Mouse (Mus musculus): ENCODE measurements at regions not wholly inside any gene's neighbourhood (a gene's known extent, or its start where the extent isn't known, plus 50 kb on each side); places are given as distances from the start of the nearest gene placed in this dataset.

DNA sequence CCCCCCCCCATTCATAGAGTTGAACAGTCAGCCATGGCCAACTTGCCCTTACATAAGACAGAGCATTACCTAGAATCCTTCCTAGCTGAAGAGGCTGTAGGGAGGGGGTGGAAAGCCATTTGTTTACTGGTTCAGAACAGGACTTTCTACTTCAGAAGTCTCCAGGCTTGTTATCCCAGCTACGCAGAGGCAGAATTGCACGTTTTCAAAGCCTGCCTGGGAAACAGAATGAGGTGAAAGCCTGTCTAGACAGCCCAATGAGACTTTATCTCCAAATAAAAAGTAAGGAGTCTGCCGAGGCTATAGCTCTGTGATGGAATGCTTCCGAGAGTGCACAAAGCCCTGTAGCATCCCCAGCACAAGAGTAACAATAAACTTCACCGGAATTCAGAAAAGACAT lies 71.1 kb upstream of the Irf2bp2 start:
- DNase-seq (ENCODE audit: low spot score in 2 of 2): no peak

DNA sequence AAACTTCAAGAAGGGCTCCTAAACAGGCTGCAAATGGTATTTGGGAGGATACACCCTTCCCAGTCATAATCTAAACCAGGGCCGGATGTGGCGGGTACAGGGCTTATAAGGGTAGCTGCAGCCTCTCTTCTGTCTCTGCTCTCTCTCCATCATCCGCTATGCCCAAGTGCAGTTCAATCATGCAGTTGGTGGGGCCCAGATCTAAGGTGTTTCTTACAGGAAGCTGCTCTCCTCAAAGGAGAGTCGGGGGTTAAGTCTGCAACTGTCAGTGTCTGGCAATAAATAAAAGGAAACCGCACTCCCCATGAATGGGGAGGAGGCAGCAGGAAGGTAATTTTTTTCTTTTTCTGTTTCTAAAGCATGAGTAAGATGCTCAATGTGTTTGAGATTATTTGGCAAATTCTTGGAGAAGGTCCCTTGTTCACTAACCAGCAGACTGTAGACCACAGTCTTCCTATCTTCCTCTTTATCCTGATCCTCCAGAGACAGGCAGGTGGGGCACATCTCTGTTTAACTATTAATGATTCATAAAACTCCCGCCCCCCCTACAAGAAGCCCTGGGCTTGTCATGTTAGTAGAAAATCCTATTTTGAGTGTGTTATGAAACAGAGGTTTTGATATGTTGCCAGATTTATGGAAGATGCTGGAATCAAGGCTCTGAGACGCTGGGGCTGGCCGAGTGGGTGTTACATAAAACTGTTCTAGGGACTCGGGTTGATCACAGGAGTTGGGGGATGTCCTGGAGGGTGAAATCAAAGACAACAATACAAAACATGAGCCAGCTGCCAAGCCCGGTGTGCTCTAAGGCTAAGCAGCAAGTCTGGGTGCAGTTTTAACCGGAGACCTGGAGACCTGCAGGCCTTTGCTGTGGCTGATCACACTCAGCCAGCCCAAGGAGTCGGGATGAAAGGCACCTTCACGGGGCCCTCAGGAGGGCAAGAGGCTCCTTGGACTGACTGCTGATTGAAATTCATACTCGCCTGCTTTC lies 69.3 kb upstream of the Irf2bp2 start:
- DNase-seq (ENCODE audit: low spot score in 2 of 2): no peak

DNA sequence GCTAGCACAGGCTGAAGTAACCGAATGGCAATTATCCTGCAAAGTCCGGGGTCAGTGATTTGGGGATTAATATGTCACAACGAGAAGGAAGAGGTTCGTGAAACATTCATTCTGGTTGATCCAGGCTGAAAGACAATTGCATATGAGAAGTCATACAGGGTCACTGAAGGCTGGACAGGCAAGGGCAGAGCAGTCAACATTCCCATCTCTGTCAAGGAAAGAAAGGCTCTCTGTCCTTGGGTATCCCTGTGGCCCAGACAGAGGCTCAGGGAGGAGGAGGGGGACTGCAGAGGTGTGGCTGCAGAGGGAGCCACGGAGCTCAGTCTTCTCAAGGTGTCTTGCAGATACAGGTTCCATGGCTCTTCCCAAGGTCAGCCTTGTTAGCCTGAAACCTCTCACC lies 68.4 kb upstream of the Irf2bp2 start:
- DNase-seq (ENCODE audit: low spot score in 2 of 2): no peak

DNA sequence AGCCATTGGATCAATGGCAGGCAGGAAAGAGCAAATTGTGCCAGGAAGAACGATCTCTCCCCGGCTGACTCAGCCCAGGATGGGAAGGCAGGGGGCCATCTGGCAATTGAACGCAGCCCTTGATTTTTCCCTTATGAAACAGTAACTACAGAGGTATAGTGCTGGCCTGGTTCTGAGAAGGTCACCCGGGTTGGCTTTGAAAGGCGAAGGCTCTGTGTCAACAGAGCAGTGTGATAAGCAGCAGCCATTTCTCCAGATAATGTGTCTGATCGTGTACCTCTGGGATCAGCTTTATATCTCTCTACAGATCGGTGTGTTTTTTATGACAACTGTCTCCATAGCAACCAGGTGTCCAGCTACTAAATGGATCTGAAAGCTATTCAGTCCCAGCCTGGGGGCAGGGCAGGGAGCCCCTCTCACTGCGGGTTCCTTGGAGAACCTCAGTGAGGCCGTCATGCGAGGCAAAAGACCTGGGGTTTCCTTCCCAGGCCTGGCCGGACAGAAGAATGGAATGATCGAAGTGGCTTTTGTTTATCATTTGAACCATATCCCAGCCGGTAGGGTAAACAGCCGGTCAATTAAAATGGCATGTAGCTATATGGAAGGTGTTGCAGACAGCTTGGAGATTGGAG lies 67.8 kb upstream of the Irf2bp2 start:
- no peak for DNase-seq (ENCODE audit: low spot score in 2 of 2)

DNA sequence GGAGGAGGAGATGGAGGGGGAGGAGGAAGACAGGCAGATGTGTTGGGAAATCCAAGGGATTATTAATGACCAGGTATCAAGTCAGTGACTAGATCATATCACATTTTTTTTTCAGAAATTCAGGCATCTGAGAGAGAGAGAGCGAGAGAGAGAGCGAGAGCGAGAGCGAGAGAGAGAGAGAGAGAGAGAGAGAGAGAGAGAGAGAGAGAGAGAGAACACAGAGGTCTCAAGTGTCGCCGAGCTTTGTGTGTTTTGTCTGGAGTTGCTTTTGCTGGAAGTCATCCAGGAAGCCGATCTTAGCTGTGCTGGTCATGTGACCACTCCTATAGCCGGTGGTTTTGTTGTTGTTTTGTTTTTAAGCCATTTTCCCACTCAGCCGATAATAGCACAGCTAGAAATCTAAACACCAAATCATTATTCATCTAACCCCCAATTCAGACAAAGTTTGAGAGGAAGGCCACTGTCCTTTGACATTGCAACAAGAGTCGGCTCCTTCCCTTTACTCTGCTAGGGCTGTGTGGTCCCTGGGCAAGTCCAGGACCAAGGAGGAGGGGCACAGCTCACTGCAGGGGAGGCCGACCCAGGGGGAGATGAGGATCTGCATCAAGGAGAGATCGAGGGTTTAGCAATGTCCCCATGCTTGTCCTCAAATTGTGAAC lies 67.0 kb upstream of the Irf2bp2 start:
- DNase-seq (ENCODE audit: low spot score in 2 of 2): no peak

DNA sequence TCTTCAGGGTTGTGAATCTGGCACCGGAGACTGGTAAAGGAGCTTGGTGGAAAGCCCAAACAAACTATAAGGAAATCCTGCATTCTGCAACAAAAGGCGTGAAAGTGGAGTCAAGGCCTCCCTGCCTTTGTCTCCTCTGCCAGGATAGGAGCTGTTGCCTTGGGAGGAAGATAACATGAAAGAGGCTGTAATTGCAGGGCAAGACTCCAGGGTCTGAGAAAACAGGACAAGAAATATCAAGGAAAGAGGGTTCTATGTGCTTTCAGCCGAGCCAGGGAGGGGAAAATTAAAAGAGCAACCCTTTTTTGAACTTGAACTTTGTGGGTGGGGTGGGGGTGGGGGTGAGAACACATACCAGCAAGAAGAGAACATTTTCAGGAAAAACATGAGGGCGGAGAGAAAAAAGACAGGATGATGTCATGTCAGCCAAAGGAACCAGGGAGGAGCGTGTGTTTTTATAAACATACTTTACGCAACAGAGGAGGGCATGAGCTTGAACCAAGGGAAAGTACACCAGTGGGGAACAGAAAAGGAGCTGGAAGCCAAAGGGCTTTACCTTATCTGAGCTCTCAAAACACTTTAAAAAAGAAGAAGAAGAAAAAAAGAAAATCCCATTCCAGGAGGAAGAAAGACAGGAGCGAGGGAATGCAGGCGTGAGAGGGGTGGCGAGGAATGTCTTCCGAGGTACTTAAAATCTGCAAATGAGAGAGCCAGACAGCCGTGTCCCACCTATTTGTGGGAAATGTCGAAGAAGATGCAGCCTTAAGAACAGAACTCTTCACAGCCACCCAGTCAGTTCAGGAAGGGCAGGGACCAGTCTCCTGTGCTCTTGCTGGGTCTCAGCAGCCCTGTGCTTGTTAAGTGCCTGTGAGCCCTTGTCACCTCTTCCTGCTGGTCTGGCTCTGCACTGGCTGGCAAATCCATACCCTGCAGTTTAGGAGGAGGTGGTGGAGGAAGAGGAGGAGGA lies 66.2 kb upstream of the Irf2bp2 start:
- DNase-seq (ENCODE audit: low spot score in 2 of 2): no peak

DNA sequence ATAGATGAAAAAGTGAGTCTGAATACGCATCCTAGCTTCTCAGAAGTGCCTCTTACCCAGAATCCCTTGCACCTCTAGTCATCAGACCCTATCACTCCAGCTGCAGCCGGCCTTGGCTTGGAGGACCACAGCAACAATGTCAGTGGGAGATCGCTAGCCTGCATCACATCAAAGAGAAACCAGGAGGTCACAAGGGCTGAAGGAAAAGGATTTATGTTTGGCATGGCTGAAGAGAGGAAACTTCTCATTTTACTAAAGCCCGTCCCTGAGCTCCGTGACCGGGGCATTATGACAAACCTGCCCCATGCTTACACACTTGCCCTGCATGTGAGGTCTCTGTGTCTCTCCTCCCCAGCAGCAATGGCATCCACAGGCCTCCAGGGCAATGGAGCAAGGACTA lies 63.8 kb upstream of the Irf2bp2 start:
- no peak for DNase-seq (ENCODE audit: low spot score in 2 of 2)

DNA sequence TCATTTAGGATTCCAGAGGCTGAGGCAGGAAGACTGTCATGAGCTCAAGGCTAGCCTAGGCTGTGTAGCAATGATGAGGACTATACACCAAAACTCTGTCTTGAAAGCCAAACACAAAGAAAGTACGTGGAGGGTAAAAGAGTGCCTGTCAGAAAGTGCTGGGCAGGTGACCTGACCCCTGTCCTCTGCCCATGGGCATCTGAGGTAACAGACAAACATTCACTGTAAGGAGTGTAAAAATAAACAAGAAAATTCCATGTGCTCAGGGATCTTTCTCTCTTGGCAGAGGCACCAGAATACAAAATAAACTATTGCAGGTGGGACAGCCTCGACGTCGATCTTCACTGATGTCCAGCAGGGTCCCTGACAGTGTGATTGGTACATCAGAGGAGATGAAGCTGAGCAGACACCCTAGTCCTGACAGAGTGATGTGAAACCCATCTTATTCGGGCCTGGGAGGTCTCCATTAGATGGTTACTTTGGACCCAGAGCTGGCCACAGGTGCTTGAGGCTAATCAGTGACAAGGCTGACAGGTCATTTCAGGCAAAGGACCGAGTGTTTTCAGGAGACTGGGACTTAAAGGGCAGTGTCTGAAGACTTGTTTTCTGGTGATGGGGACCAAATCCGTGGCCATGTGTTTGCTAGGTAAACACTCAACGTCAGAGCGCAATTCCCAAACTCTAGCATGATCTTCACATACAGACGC lies 62.9 kb upstream of the Irf2bp2 start:
- no peak for DNase-seq (ENCODE audit: low spot score in 2 of 2)

DNA sequence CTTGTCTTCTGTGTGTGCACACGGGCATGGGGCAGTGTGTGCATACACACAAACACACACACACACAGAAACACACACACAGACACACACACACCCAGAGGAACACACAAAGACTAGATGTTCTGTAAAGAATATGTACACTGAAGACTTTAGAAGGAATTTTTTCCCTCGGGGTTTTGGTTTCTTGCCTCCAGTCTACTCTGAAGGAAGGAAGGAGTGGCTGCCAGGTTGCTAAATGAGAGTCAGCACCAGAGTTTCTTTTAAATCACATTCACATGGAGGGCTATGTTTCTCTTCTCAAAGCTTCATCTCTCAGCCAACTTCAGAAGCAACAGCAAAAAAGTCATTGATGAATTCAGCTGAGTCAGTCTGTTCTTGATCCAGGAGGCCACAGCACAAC lies 61.8 kb upstream of the Irf2bp2 start:
- no peak for DNase-seq (ENCODE audit: low spot score in 2 of 2)

DNA sequence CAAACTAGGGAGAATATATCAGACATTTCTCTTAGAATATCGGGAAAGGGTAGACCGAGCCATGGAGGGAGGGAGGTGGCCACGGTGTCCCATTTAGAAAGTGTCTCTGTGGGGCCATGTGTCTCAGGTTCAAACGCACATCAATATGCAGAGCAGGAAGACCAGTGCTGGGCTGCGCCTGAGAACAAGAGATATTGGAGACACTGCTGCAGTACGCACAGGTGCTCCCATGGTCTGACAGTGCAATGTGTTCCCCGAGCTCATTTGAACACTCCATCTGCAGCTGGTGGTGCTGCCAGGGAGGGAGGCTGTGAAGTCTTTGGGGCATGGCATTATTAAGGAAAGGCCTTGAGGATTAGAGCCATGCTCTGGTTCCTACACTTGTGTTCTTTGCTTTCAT lies 60.6 kb upstream of the Irf2bp2 start:
- DNase-seq (ENCODE audit: low spot score in 2 of 2): no peak

DNA sequence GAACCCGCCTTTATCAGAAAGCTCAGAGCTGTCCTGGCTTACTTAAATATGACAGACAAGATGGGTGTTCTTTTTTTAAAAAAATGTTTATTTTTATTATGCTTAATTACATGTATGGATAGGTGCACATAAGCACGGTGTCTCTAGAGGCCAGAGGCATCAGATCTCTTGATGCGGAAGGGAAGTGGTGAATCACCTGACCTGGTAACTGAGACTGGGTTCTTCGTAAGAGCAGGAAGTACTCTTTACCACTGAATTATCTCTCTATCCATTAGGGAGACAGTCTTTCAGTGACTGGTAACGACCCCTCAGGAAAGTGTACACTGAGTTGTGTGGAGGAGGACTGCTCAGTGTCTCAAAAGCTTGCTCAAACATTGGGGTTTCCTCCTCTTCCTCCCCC lies 58.4 kb upstream of the Irf2bp2 start:
- DNase-seq (ENCODE audit: low spot score in 2 of 2): no peak

DNA sequence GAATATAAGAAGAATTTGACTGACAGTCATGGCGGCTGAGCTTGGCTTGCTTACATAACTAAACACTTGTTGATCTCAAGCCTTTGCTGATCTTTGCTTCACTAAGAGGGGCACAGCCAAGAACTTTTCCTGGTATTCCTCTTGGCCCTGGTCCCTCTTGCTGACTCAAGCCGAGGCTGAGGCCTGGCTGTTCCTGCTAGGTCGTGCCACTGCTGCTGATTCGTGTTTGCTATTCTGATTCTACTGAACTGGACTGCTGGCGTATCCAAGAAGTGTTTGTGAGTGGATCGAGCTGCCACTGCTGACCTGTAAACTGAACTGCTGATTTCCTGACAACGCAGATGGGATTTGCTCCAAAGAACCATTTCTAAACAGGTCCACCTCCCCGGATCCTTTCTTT lies 57.2 kb upstream of the Irf2bp2 start:
- DNase-seq (ENCODE audit: low spot score in 2 of 2): no peak

DNA sequence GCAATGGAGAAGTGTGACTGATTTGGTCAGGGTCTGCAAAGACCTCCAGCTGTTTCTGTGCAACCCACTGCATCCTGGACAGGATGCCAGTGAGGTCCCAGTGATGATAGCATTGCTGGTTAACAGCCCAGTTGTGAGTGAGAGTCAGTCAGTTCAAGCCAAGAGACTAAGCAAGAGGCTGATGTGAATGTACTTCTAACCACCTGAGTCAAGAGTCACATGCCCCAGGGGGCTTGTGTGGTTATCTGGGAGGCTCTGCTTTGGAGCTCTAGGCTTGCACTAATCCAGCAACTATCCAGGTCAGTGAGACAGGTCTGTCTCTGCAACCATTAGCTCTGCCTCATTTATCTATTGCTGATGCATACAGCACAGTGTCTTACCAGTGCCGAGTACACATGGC lies 55.5 kb upstream of the Irf2bp2 start:
- no peak for DNase-seq (ENCODE audit: low spot score in 2 of 2)

DNA sequence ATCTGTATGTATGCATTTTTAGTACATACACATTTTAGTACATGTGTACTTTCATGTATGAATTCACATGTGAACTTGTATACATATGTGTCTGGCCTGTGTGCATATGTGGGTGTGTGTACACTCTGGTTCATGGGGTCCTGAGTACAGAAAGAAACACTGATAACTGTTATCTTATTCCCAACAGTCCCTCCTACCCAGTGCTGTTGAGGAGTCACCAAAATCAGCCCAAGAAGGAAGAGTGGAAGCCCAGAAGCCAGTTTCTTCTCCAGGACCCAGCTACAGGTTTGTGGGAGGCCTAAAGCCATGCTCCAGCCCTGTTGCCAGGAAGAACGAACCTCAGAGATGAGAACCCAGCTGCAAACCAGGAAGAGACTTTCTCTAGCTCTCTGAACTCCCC lies 53.6 kb upstream of the Irf2bp2 start:
- no peak for DNase-seq (ENCODE audit: low spot score in 2 of 2)

DNA sequence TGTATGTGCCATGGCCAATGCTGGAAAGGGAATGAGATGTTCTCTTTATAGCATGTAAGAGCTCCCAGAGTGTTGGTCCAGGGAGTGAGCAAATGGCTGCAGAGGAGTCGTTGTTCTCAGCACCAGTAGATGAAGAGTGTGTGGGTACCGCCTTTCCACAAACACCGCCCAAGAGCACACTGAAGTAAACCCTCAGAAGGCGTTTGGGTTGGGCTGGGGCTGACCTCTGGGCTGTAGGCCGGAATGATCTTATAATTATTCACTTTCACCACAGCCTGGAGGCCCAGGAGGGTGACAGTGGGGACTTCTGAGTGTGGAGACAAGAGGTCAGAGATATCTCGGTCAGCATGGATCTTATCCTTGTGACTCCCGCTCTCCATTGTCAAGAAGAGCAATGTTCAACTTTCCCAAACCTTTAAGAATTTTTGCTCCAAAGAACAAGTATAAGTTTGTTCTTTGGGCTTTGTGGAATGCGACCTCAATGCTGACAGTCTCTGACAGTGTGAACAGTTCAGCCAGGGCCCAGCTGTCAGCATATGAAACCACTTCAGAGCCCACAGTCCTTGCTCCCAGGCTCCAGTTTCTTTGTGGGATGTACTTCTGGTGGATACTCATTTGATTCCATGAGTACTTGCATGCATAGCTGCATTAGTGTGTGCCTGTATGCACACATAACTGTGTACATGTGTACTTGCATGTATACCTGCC lies 53.0 kb upstream of the Irf2bp2 start:
- no peak for DNase-seq (ENCODE audit: low spot score in 2 of 2)

DNA sequence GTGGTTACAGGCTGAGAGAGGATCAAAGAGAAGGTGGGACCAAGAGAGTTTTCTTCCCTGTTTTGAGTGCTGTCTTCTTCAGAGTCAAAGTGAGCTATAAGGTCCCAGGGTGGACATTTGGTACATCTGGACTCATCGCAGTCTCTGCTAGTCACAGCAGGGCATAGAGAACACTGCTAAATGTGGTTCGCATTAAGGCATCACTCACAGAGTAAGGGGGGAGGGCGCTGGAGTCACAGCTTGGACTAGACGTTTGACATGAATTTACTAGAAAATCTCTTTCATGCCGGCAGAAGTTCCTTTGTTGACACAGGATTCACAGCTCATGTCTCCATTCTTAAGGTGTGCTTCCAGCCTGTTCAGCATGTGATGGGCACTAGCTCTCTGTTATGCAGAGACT lies 50.4 kb upstream of the Irf2bp2 start:
- DNase-seq (ENCODE audit: low spot score in 2 of 2): no peak

All from layer of hippocampus, adult 8-10 months (tissue).